Mouse (Mus musculus): Measurements from ENCODE around the gene Pde4c. TPM values are rescaled to one million over a fixed set of nuclear protein-coding genes. Genes with fewer than 3 reads are reported as not detected.

Gene Pde4c
- total RNA-seq, 1 experiment: 1.6 TPM

DNA sequence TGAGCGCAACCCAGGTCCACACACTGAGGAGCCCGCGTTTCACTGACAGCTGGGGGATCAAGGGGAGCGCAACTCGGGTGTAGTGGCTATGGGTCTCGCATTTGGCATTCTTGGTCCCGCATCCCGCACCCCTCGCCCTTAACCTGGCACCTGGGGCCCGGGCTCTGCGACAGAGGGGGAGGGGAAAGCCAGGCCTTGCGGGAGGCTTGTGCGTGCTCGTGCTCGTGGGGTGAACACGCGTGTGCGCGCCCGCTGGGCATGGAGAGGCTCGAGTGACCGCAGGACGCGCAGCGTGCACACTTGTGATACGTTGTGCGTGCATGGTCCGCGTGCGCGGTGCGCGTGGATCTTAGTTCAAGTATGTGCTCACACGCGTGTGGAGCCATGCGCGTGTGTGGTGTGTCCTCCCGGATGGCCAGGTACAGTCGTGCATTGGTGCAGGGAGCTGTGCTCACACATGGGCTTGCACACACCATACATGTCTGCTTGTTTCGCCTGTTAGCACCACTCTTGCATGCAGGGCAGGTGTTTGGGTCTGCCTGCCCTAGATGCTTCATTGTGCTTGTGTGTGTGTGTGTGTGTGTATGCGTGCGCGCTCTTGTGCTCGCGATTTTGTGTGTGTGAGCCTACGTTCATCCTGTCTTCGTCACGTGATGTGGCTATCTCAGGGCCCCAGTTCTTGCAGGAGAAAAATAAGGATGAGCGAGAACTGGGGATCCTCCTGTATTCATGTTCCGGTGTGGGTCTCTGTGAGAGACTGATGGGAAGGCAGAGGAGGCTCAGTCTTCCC lies 31.5 kb downstream of the Pde4c start:
- peak overlapping the region; percentile 70 to 90 for H3K4me3 ChIP-seq (ENCODE audit: insufficient read depth in 1 of 2, low read depth in 1 of 2, low read length in 2 of 2, poor library complexity in 1 of 2, severe bottlenecking in 1 of 2)
- DNase-seq (ENCODE audit: low read depth, low spot score): no peak
- TF ChIP-seq MAFK (IDR thresholded peaks at IDR 0.05; ENCODE audit: insufficient read depth, low read depth, low read length) (no peak), ZNF384 (IDR thresholded peaks at IDR 0.05; ENCODE audit: low read depth, low read length) (no peak), CHD2 (IDR thresholded peaks at IDR 0.05; ENCODE audit: low read depth, low read length) (no peak), ZC3H11A (IDR thresholded peaks at IDR 0.05; ENCODE audit: borderline replicate concordance, low read depth, low read length) (no peak)
- in situ Hi-C loops (cut with MboI; ENCODE audit: low sequenced_read_pairs in 2 of 2, unreplicated experiment in 2 of 2): loop anchor here (5.0 kb wide), 1 partner anchor 38 kb away; the partner anchor contains the start of gene Gm3336 (in 2 of the 2)
- H3K9ac ChIP-seq (ENCODE audit: insufficient read depth, low read depth, low read length, poor library complexity, severe bottlenecking): peak overlapping the region; percentile 49
- peaks cover 3% of the 10 kb centered on the region; the same call in 1 of the 2 replicates for H3K36me3 ChIP-seq (ENCODE audit: control insufficient read depth, insufficient read depth, low read length, poor library complexity, severe bottlenecking)
- H3K4me1 ChIP-seq (ENCODE audit: control insufficient read depth in 2 of 2, insufficient read depth in 2 of 2, low read length in 2 of 2, poor library complexity in 1 of 2): peaks cover 6 to 15% of the 10 kb centered on the region in 2 experiments; a peak in 3 of 4 replicates
- H3K27ac ChIP-seq (ENCODE audit: insufficient read depth, low read depth, low read length, poor library complexity, severe bottlenecking): no peak overlapping the region
- H3K9me3 ChIP-seq (ENCODE audit: control insufficient read depth, insufficient read depth, low read depth, low read length): no peaks in the 10 kb centered on the region

GRCm38 (mm10) chr8:70755661-70756475 lies 32.3 kb downstream of the Pde4c start:
- TF ChIP-seq HCFC1 (IDR thresholded peaks at IDR 0.05; ENCODE audit: borderline replicate concordance, insufficient read depth, low read length): no peak
- TF ChIP-seq MAFK (IDR thresholded peaks at IDR 0.05; ENCODE audit: insufficient read depth, low read depth, low read length): no peak
- TF ChIP-seq ZC3H11A (IDR thresholded peaks at IDR 0.05; ENCODE audit: borderline replicate concordance, low read depth, low read length): no peak
- TF ChIP-seq ZNF384 (IDR thresholded peaks at IDR 0.05; ENCODE audit: low read depth, low read length): no peak
- TF ChIP-seq CHD2 (IDR thresholded peaks at IDR 0.05; ENCODE audit: low read depth, low read length): no peak
- Histone ChIP-seq H3K4me1 (ENCODE audit: control insufficient read depth in 2 of 2, insufficient read depth in 2 of 2, low read length in 2 of 2, poor library complexity in 1 of 2) (peaks cover 6 to 15% of the 10 kb centered on the region in 2 experiments; a peak in 3 of 4 replicates), H3K36me3 (ENCODE audit: control insufficient read depth, insufficient read depth, low read length, poor library complexity, severe bottlenecking) (peaks cover 3% of the 10 kb centered on the region; the same call in 1 of the 2 replicates), H3K9ac (ENCODE audit: insufficient read depth, low read depth, low read length, poor library complexity, severe bottlenecking) (no peak overlapping the region), H3K4me3 (ENCODE audit: insufficient read depth in 1 of 2, low read depth in 1 of 2, low read length in 2 of 2, poor library complexity in 1 of 2, severe bottlenecking in 1 of 2) (no peak overlapping the region; a peak in 1 of 4 replicates), H3K27ac (ENCODE audit: insufficient read depth, low read depth, low read length, poor library complexity, severe bottlenecking) (no peak overlapping the region), H3K9me3 (ENCODE audit: control insufficient read depth, insufficient read depth, low read depth, low read length) (no peaks in the 10 kb centered on the region)
- DNase-seq (ENCODE audit: low read depth, low spot score): no peak
- in situ Hi-C loops (cut with MboI; ENCODE audit: low sequenced_read_pairs in 2 of 2, unreplicated experiment in 2 of 2): loop anchor here in 1 of 2 experiments (5.0 kb wide), 1 partner anchor 39 kb away; the partner anchor contains the start of gene Gm3336

GRCm38 (mm10) chr8:70756476-70757040 lies 33.0 kb downstream of the Pde4c start:
- H3K27ac ChIP-seq (ENCODE audit: insufficient read depth, low read depth, low read length, poor library complexity, severe bottlenecking): no peak overlapping the region
- no peaks in the 10 kb centered on the region for H3K9me3 ChIP-seq (ENCODE audit: control insufficient read depth, insufficient read depth, low read depth, low read length)
- H3K36me3 ChIP-seq (ENCODE audit: control insufficient read depth, insufficient read depth, low read length, poor library complexity, severe bottlenecking): peaks cover 3% of the 10 kb centered on the region; the same call in 1 of the 2 replicates
- DNase-seq (ENCODE audit: low read depth, low spot score): no peak
- TF ChIP-seq HCFC1 (IDR thresholded peaks at IDR 0.05; ENCODE audit: borderline replicate concordance, insufficient read depth, low read length): no peak
- no peak for TF ChIP-seq ZC3H11A (IDR thresholded peaks at IDR 0.05; ENCODE audit: borderline replicate concordance, low read depth, low read length)
- TF ChIP-seq MAFK (IDR thresholded peaks at IDR 0.05; ENCODE audit: insufficient read depth, low read depth, low read length): no peak
- TF ChIP-seq CHD2 (IDR thresholded peaks at IDR 0.05; ENCODE audit: low read depth, low read length): no peak
- no peak for TF ChIP-seq ZNF384 (IDR thresholded peaks at IDR 0.05; ENCODE audit: low read depth, low read length)
- H3K4me3 ChIP-seq (ENCODE audit: insufficient read depth in 1 of 2, low read depth in 1 of 2, low read length in 2 of 2, poor library complexity in 1 of 2, severe bottlenecking in 1 of 2): no peak overlapping the region
- H3K4me1 ChIP-seq (ENCODE audit: control insufficient read depth in 2 of 2, insufficient read depth in 2 of 2, low read length in 2 of 2, poor library complexity in 1 of 2): peaks cover 10 to 15% of the 10 kb centered on the region in 2 experiments
- no peak overlapping the region for H3K9ac ChIP-seq (ENCODE audit: insufficient read depth, low read depth, low read length, poor library complexity, severe bottlenecking)
- in situ Hi-C loops (cut with MboI; ENCODE audit: low sequenced_read_pairs in 2 of 2, unreplicated experiment in 2 of 2): loop anchor here in 1 of 2 experiments (5.0 kb wide), 1 partner anchor 39 kb away; the partner anchor contains the start of gene Gm3336

Data from ES-E14 (cell line).